Mouse (Mus musculus) kidney, embryonic 16.5 days (tissue): ENCODE results near the gene Sergef. TPM values are rescaled to one million over a fixed set of nuclear protein-coding genes. Genes with fewer than 3 reads are reported as not detected.

ENCODE experiments used
- ATAC-seq: fragments of 200-750 bp; cut with Nextera tagmentation; 2 replicates; pipeline ENCODE4 v1.8.0; 2017; ENCODE audit warnings: moderate TSS enrichment; ENCODE audit not compliant: low FRiP score, low TSS enrichment
- H3K27ac ChIP-seq: fragments of 300-500 bp; sonication (generic); 2 replicates; pipeline ENCODE4 v1.5.1; 2014; ENCODE audit warnings: low read length
- H3K27me3 ChIP-seq: fragments of 300-500 bp; sonication (generic); 2 replicates; pipeline ENCODE4 v1.6.1; 2014; ENCODE audit warnings: low read length, control low read depth, mixed read lengths; ENCODE audit not compliant: insufficient read depth
- H3K36me3 ChIP-seq: fragments of 300-500 bp; sonication (generic); 2 replicates; pipeline ENCODE4 v1.6.1; 2014; ENCODE audit warnings: low read length, control low read depth, mixed read lengths; ENCODE audit not compliant: insufficient read depth
- H3K4me1 ChIP-seq: fragments of 300-500 bp; sonication (generic); 2 replicates; pipeline ENCODE4 v1.6.1; 2014; ENCODE audit warnings: low read length, control low read depth, mixed read lengths; ENCODE audit not compliant: insufficient read depth
- H3K4me2 ChIP-seq: fragments of 300-500 bp; sonication (generic); replicated peaks from 2 replicates; pipeline ENCODE4 v1.6.1; 2014; ENCODE audit warnings: low read depth, low read length
- H3K4me3 ChIP-seq: fragments of 300-500 bp; sonication (generic); 2 replicates; pipeline ENCODE4 v1.5.1; 2014; ENCODE audit warnings: mild to moderate bottlenecking, low read length
- H3K9ac ChIP-seq: fragments of 300-500 bp; sonication (generic); replicated peaks from 2 replicates; pipeline ENCODE4 v1.6.1; 2014; ENCODE audit warnings: low read length
- H3K9me3 ChIP-seq: fragments of 300-500 bp; sonication (generic); 2 replicates; pipeline ENCODE4 v1.6.1; 2016; ENCODE audit warnings: low read length, control low read depth
- WGBS: fragments of 180-500 bp; shearing (Covaris S2); extraction: QIAGEN DNeasy Blood & Tissue Kit; methylation state at CpG from one replicate; pipeline ENCODE4 v1.1.7; 2014; 5-methylcytosine and 5-hydroxymethylcytosine counted together
- polyA plus RNA-seq: library from polyadenylated mRNA; unstranded; fragments of >200 nt; fragmentation: Nextera tagmentation; extraction: Ambion mirVana; gene quantifications from 2 replicates; pipeline ENCODE4 v1.2.1, GENCODE M21; 2015

Gene Sergef
- polyA plus RNA-seq, 1 experiment from 2014 or later = 14.7 TPM

DNA sequence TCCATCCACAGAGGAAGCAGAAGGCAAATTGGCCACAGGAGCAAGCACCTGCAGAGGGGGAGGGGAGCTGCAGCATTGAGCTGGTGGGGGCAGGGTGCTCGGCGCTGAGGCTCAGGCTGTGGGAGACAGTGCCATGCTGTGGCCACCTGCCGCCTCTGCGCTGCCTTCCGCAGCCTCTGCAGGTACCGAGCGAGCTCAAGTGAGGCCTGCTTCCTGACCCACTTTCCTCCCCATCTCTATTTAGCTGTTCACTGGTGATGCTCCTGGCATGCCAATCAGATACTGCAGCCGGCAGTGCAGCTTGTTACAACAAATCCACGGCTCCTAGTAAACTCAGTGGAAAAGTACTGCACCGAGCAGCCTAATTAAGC is 104.2 kb downstream of the Sergef start:
- no peak overlapping the region for H3K4me3 ChIP-seq
- H3K27ac ChIP-seq = no peak overlapping the region
- no peaks in the 10 kb centered on the region for H3K36me3 ChIP-seq
- no peaks in the 10 kb centered on the region for H3K4me1 ChIP-seq
- WGBS = 26% methylated on average over 10 of the region's 10 CpGs
- H3K9ac ChIP-seq = no peak overlapping the region
- H3K4me2 ChIP-seq = no peak overlapping the region
- no peaks in the 10 kb centered on the region for H3K9me3 ChIP-seq
- ATAC-seq = peak; percentile 67; the same call in 1 of the 2 replicates
- H3K27me3 ChIP-seq = no peaks in the 10 kb centered on the region

DNA sequence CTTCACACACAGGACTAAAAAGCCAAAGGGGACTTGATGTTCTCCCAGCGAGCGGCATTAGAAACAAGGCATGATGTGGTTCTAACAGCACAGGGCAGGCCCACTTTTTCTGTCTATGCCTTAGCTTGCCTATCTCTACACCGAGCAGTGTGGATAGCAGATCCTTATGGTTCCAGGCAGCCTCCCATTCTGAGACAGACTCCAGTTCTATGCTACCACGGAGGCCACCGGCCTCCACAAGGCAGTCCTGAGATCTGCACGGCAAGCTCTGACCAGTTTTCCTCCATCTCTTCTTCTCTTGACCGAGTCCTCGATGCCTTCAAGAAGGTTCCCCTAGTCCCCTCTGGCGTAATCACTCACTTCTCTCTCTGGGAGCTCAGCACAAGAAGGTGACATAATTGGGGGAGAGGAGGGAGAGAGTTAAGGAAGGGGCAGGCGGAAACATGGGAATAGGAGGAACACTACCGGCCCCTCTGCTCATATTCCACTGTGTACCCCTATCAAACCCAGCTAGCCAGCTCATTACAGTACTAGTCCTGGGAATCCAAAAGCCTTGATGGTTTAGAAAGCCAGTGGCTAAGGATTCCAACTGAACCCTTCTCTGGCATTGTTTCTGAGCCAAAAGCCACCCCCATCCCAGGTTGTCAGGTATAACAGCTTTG is 104.7 kb downstream of the Sergef start:
- Histone ChIP-seq H3K4me2 (no peak overlapping the region), H3K36me3 (no peaks in the 10 kb centered on the region), H3K9me3 (no peaks in the 10 kb centered on the region), H3K27me3 (no peaks in the 10 kb centered on the region), H3K4me1 (no peaks in the 10 kb centered on the region), H3K4me3 (no peak overlapping the region), H3K9ac (no peak overlapping the region), H3K27ac (no peak overlapping the region)
- no peak for ATAC-seq
- WGBS = 86% methylated on average over 11 of the region's 11 CpGs

DNA sequence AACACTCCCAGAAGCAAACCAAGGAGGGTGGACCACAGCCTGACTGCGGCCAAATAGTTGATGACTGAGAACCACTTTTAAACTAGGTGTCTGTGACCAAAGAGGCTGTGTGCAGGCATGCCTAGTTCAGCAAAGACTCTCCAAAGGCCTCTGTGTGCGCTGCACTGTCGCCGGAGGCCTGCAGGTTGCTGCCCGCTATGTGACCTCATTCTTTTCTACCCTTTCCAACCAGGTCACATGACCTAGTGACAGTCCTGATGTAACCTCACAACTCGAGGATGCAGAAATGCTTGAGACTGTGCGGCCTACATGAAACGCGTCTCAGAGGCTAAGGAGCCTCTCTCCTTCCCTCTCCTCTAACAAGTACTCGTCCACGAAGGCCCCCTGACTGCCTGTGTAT is 106.1 kb downstream of the Sergef start:
- H3K27me3 ChIP-seq = no peaks in the 10 kb centered on the region
- no peak for ATAC-seq
- H3K27ac ChIP-seq = no peak overlapping the region
- no peak overlapping the region for H3K4me3 ChIP-seq
- H3K4me1 ChIP-seq = no peaks in the 10 kb centered on the region
- H3K4me2 ChIP-seq = no peak overlapping the region
- H3K9ac ChIP-seq = no peak overlapping the region
- no peaks in the 10 kb centered on the region for H3K9me3 ChIP-seq
- 86% methylated on average over 11 of the region's 11 CpGs for WGBS
- no peaks in the 10 kb centered on the region for H3K36me3 ChIP-seq

DNA sequence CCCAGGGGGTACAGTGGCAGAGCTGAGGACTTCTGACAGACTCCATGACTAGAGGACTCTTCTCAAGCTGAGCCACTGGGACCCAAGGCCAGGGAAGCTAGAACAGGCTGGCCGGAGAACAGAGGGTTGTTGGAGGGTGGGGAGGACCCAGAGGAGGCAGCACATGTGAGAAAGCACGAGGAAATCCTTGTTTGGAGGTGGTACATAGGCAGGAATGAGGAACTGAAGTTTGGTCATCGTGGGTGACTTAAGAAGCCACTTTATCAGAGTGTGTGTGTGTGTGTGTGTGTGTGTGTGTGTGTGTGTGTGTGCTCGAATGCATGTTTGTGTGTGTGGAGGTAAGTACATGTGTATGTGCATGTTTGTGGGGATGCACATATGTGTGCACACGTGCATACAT is 108.3 kb downstream of the Sergef start:
- no peaks in the 10 kb centered on the region for H3K9me3 ChIP-seq
- no peaks in the 10 kb centered on the region for H3K36me3 ChIP-seq
- no peak overlapping the region for H3K9ac ChIP-seq
- WGBS = 78% methylated on average over 5 of the region's 5 CpGs
- no peak for ATAC-seq
- H3K27me3 ChIP-seq = no peaks in the 10 kb centered on the region
- no peak overlapping the region for H3K4me3 ChIP-seq
- H3K27ac ChIP-seq = no peak overlapping the region
- no peaks in the 10 kb centered on the region for H3K4me1 ChIP-seq
- H3K4me2 ChIP-seq = no peak overlapping the region

DNA sequence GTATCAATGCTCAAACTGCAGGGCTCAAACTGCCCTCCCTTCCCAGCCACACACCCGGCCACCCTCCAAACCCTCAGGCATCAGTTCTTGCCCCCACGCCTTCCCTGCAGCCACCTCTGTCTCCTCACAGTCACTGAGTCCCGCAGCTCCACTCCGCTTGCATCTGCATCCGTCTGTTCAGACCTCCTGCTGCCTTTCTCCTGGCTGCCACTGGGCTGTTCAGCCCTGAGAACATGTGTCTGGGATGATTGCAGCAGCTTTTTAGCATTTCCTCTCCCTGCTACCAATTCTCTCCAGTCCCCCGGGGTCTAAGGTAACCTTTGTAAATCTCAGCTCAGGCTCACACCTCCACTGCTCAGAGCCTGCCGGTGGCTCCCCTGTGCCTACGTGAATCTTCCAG is 109.7 kb downstream of the Sergef start:
- Histone ChIP-seq H3K27me3 (no peaks in the 10 kb centered on the region), H3K4me1 (no peaks in the 10 kb centered on the region), H3K9ac (no peak overlapping the region), H3K27ac (no peak overlapping the region), H3K4me2 (no peak overlapping the region), H3K4me3 (no peak overlapping the region), H3K36me3 (no peaks in the 10 kb centered on the region), H3K9me3 (no peaks in the 10 kb centered on the region)
- ATAC-seq = no peak
- 50% methylated on average over 8 of the region's 8 CpGs for WGBS

DNA sequence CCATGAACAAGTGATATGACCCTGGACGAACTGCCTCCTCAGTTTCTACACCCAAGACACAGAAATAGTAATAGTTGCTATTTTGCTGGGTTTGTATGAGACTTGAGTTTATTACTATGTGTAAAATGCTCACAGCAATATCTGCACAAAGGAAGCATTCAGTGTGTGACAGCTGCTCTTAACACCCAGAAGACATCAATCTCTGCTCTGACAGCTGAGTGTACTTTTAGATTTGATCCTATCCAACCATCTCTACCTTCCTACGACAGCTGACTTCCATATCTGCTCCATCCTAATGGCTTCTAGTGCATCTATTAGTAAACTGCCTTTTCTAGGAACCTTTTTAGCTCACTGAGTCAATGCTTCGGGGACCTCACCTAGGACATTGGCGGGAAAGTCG is 110.3 kb downstream of the Sergef start:
- Histone ChIP-seq H3K27ac (no peak overlapping the region), H3K36me3 (no peaks in the 10 kb centered on the region), H3K9me3 (no peaks in the 10 kb centered on the region), H3K9ac (no peak overlapping the region), H3K27me3 (no peaks in the 10 kb centered on the region), H3K4me3 (no peak overlapping the region), H3K4me2 (no peak overlapping the region), H3K4me1 (no peaks in the 10 kb centered on the region)
- 86% methylated on average over 5 of the region's 5 CpGs for WGBS
- no peak for ATAC-seq

DNA sequence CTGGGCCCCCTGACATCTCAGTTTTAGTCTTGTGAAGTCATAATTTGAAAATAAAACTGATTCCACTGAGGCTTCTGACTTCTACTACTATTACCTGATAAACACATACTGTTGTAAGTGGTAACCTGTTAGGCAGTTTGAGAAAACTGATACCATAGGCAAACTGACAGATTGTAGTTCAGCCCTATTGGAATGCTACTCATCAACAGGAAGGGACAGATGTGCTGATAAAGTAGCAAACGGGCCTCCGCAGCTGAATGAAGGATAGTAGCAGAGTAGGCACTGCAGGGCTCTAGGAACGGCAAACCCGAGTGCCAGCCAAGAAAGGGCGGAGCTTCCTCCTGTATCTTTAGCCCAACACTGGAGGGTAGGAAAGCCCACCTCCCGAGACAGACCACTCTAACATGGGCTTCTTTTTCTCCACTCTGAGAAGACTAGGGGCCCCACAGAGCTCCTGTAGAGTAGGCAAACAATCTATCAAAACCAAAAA is 112.9 kb downstream of the Sergef start:
- ATAC-seq = no peak
- WGBS = 67% methylated on average over 6 of the region's 6 CpGs
- Histone ChIP-seq H3K36me3 (no peaks in the 10 kb centered on the region), H3K27me3 (no peaks in the 10 kb centered on the region), H3K4me2 (no peak overlapping the region), H3K9me3 (no peaks in the 10 kb centered on the region), H3K4me1 (no peaks in the 10 kb centered on the region), H3K4me3 (no peak overlapping the region), H3K9ac (no peak overlapping the region), H3K27ac (no peak overlapping the region)

DNA sequence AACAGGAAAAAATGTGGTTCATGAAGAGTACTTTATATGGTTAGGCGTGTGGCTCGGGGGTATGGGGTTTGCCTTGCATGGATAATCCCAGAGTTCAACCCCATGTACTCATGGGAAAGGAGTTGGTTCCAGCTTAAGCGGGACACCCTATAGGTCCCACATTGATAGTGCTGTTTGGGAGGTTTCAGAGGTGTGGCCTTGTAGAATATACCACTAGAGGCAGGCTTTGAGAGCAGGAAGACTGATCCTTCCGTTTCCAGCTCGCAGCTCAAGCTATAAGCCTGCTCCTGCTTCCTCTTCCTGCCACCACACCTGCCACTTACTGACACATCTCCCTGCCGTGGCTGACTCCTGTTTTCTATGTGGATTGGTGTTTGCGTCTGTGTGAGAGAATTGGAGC is 116.4 kb downstream of the Sergef start:
- WGBS = 76% methylated on average over 7 of the region's 7 CpGs
- Histone ChIP-seq H3K36me3 (no peaks in the 10 kb centered on the region), H3K9me3 (no peaks in the 10 kb centered on the region), H3K9ac (no peak overlapping the region), H3K27ac (no peak overlapping the region), H3K4me1 (no peaks in the 10 kb centered on the region), H3K4me3 (no peak overlapping the region), H3K27me3 (no peaks in the 10 kb centered on the region), H3K4me2 (no peak overlapping the region)
- no peak for ATAC-seq

DNA sequence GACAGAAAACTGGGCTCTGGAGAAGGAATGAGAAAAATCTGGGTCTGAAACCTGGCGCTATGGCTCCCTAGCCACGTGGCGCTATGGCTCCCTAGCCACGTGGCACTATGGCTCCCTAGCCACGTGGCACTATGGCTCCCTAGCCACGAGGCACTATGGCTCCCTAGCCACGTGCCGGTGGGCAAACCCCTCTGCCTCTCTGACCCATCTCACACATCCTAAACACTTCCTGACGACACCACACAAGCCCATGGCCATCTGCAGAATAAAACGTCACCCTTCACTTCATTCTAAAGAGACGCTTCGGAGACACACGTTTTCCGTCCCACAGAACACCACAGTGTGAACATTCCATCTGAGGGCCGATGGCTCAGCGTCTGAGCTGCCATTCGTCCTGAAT is 117.8 kb downstream of the Sergef start:
- Histone ChIP-seq H3K9ac (no peak overlapping the region), H3K27ac (no peak overlapping the region), H3K4me3 (no peak overlapping the region), H3K4me1 (no peaks in the 10 kb centered on the region), H3K9me3 (no peaks in the 10 kb centered on the region), H3K27me3 (no peaks in the 10 kb centered on the region), H3K4me2 (no peak overlapping the region), H3K36me3 (no peaks in the 10 kb centered on the region)
- no peak for ATAC-seq
- WGBS = 92% methylated on average over 17 of the region's 17 CpGs

DNA sequence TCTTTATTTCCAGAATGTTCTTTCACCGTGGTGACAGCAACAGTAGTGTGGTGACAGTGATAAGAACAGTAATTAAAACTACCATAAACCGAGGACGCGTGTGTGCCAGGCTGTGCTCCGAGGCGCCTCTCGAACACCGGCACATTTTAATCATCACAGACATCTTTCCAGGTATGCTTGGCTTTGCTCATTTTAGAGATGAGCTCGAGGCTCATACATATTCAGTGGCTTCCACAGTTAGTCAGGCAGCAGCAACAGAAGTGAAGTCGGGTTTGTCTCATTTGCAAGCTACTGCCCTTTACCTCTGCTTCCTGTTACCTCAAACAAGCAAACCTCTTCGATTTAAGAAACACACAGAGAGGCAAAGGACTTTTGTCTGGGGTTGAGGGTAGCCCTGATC is 120.5 kb downstream of the Sergef start:
- Histone ChIP-seq H3K9ac (no peak overlapping the region), H3K4me3 (no peak overlapping the region), H3K27me3 (no peaks in the 10 kb centered on the region), H3K4me2 (no peak overlapping the region), H3K9me3 (no peaks in the 10 kb centered on the region), H3K27ac (no peak overlapping the region), H3K4me1 (no peaks in the 10 kb centered on the region), H3K36me3 (no peaks in the 10 kb centered on the region)
- WGBS = 72% methylated on average over 11 of the region's 11 CpGs
- ATAC-seq = no peak
